Mouse (Mus musculus): Measurements from ENCODE around the gene Gas7. TPM values are rescaled to one million over a fixed set of nuclear protein-coding genes. Genes with fewer than 3 reads are reported as not detected.

Gas7 gene
- total RNA-seq, 2 experiments from 2014 or later: 9.2 to 12.2 TPM

- DNase-seq: no peak
Measured at GRCm38 (mm10) chr11:67722399-67723156, 267.3 kb downstream of the Gas7 start.

DNA sequence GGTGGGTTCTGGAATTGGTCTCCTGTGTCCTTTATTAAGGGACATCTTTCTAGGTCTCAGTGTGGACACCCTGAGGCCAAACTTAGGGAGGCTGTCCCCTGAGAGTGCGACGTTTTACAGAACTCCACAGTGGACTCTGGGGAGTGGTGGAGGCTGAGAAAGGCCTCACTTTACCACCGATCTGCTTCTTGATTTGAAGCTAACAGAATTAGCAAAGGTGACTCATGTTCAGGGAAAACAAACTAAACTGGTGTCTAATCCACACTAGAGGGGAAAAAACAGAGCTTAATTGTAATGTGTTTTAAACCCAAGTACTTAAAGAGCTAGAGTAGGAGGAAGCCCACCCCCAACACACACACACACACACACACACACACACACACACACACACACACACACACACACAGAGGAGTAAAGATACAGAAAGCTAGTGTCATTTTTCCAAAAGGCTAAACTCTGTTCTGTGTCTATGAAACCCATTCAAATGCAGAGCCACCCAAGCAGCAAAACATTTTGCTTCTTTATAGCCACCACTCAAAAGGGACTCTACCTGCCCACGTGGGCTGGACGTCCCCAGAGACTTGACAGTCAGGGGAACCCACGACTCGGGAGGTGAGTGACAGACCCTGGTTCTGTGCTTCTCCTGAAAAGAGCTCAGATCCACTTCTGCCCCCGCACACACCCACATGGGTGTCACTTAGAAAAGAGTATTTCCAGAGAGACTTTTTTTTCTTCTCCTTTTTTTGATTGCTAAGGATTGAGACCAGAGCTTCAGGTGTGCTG lies 268.2 kb downstream of the Gas7 start:
- DNase-seq: no peak

- DNase-seq: peak; percentile 8
Measured at GRCm38 (mm10) chr11:67727095-67727494, 271.9 kb downstream of the Gas7 start.

GRCm38 (mm10) chr11:67728726-67729125 lies 273.5 kb downstream of the Gas7 start:
- peak; percentile 10 for DNase-seq

DNA sequence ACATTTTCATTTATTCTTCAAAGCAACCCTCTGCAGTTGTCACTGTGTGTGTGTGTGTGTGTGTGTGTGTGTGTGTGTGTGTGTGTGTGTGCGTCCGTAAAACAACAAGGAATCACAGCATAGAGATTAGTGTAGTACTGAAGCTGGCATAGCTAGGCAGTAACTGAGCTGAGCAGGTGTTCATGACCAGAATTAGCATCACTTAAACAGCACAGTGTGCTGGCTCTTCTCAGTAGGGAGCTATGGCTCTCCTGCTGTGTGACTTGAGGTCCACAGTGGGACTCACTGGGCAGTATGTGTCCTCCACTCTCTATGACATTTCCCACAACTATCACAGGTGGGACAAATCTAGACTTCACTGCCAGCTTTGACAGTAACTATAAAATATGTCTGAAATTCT lies 275.8 kb downstream of the Gas7 start:
- DNase-seq: no peak

DNA sequence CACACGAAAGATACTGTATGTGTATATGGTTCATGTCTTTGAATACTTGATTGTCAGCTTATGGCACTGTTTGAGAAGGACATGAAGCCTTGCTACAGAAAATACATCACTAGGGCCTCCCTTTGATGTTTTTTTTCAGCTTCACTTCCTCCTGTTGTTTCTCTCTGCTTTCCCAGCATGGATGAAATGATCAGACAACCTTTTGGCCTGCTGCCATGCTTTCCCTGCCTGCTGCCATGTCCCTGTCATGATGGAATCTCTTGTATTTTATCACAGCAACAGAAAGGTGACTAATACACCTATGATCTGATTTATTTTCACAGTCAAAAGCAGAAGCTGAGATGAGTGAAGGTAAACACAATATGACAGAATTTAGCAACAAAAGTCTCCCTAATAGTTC lies 278.5 kb downstream of the Gas7 start:
- DNase-seq: no peak

DNA sequence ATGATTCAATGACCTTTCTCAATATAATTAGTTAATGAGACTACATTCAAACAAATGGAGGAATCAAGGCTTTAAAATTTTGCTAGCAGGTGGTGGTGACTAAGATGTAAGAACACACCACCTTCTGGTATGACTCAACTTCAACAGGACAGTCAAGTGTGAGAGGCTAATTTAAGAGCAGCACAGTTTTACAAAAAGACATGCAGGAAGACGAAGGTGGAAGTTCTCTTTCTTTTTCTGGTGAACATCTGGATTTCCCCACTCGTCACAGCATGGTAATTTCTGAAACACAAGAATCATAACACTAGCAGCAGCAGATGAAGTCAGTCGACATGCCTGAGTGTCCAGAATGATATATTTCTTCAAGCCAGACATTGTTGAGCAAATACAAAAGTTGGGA lies 279.4 kb downstream of the Gas7 start:
- no peak for DNase-seq

GRCm38 (mm10) chr11:67738345-67738744 lies 283.1 kb downstream of the Gas7 start:
- DNase-seq: no peak

Other genes with a start within 250 kb of the Gas7 start
- over 10,000 TPM; 20,146 to 24,206 TPM for gene Myh4, start 217.4 kb upstream of the Gas7 start, total RNA-seq (2021)
- 100 to 1,000 TPM; 217 to 253 TPM for gene Myh8, start 178.3 kb upstream of the Gas7 start, total RNA-seq (2021)
- gene Myh13, start 133.8 kb upstream of the Gas7 start, total RNA-seq (2021): 1 to 10 TPM; 4.3 to 5.8 TPM
- gene Rcvrn, start 239.9 kb downstream of the Gas7 start, total RNA-seq (2021): under 1 TPM in 1 of 2 experiments, not detected in 1; 0.27 TPM

Measured in gastrocnemius, postnatal 25 days (tissue).